Mouse (Mus musculus): ENCODE measurements at regions not wholly inside any gene's neighbourhood (a gene's known extent, or its start where the extent isn't known, plus 50 kb on each side); places are given as distances from the start of the nearest gene placed in this dataset.
"Not testable (repeated sequence)": the region's sequence is repeated elsewhere in the genome, so short reads cannot be mapped to it uniquely, and the experiment has no call there.

GRCm38 (mm10) chr6:22490762-22491161 lies 134.7 kb upstream of the Fam3c start:
- H3K9me3 ChIP-seq (ENCODE audit: control insufficient read depth, low read depth, low read length), result no peaks in the 10 kb centered on the region
- no peaks in the 10 kb centered on the region for H3K36me3 ChIP-seq (ENCODE audit: control insufficient read depth, insufficient read depth, low read length)
- no peaks in the 10 kb centered on the region for H3K4me1 ChIP-seq (ENCODE audit: control insufficient read depth, insufficient read depth, low read length)
- 63% methylated on average over 6 of the region's 6 CpGs for WGBS
- ATAC-seq (ENCODE audit: insufficient number of reproducible peaks, insufficient read depth, low FRiP score, low read depth), result no peak
- H3K27me3 ChIP-seq (ENCODE audit: control insufficient read depth, insufficient read depth, low read length), result no peaks in the 10 kb centered on the region
- H3K9ac ChIP-seq (replicated peaks; ENCODE audit: low read depth, low read length), result no peak overlapping the region
- no peak overlapping the region for H3K4me2 ChIP-seq (replicated peaks; ENCODE audit: low read depth, low read length)
- no peak overlapping the region for H3K4me3 ChIP-seq (ENCODE audit: low read depth, low read length)
- no peak overlapping the region for H3K27ac ChIP-seq (ENCODE audit: low read length)

DNA sequence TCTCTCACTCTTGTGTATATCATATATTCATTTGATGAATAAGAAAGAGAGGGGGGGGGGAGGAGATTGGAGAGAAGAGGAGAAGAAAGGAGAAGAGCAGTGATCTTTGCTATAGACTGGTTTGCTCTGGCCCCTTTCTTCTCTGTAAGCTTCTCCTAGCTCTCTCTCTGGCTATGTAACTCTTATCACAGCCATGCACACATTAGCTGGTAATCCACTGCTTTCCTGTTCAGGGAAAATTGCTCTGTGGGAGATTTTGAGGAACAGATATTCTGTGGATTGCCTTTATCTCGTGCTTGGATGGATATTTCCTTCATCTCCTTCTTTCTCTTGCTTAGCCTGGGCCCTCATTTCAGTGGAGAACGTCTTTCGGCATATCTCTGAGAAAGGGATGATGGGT lies 131.4 kb upstream of the Fam3c start:
- no peak overlapping the region for H3K27ac ChIP-seq (ENCODE audit: low read length)
- 70% methylated on average over 3 of the region's 3 CpGs for WGBS

DNA sequence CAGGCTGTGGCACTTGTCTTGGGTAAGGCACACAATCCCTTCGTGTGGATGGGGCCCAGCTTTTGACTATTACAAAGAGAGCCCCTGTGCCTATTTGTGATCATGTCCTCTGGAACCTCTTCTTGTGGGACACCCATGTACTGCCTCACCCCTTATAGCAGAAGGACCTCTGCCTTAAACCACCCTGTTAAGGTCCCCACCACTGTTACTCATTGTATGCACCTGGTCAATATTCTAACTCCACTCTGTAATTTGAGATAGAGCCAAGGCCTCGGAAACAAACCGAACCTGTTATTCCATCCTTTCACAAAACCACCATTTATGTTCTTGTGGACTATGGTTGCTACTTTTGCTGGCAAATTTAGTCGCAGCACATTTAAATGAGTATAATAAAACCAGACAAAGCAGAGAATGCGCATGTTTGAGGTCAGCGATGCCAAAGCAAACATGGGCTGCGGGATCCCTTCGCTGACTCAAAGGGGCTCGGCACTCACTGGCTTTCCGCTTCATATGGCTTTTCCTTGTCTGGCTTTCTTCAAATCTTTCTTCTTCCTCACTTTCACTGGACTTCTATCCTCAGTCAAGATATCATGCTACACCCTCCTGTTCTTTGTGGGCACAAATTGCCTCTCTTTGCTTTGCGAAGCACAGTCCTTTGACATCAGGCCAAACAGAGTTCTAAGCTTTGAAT lies 129.9 kb upstream of the Fam3c start:
- Histone ChIP-seq H3K9ac (replicated peaks; ENCODE audit: low read depth, low read length) (no peak overlapping the region), H3K27me3 (ENCODE audit: control insufficient read depth, insufficient read depth, low read length) (no peaks in the 10 kb centered on the region), H3K4me2 (replicated peaks; ENCODE audit: low read depth, low read length) (no peak overlapping the region), H3K27ac (ENCODE audit: low read length) (no peak overlapping the region), H3K4me3 (ENCODE audit: low read depth, low read length) (no peak overlapping the region), H3K9me3 (ENCODE audit: control insufficient read depth, low read depth, low read length) (no peaks in the 10 kb centered on the region), H3K4me1 (ENCODE audit: control insufficient read depth, insufficient read depth, low read length) (no peaks in the 10 kb centered on the region), H3K36me3 (ENCODE audit: control insufficient read depth, insufficient read depth, low read length) (no peaks in the 10 kb centered on the region)
- WGBS, result 66% methylated on average over 11 of the region's 11 CpGs
- ATAC-seq (ENCODE audit: insufficient number of reproducible peaks, insufficient read depth, low FRiP score, low read depth), result 0 out of 2 replicates have a peak, but pooled peaks have one; percentile 56

More for the DNA sequence above, 131.4 kb upstream of the Fam3c start:
- H3K4me1 ChIP-seq (ENCODE audit: control insufficient read depth, insufficient read depth, low read length), result no peaks in the 10 kb centered on the region
- H3K9me3 ChIP-seq (ENCODE audit: control insufficient read depth, low read depth, low read length), result no peaks in the 10 kb centered on the region
- H3K36me3 ChIP-seq (ENCODE audit: control insufficient read depth, insufficient read depth, low read length), result no peaks in the 10 kb centered on the region
- no peak overlapping the region for H3K4me2 ChIP-seq (replicated peaks; ENCODE audit: low read depth, low read length)
- no peaks in the 10 kb centered on the region for H3K27me3 ChIP-seq (ENCODE audit: control insufficient read depth, insufficient read depth, low read length)
- H3K9ac ChIP-seq (replicated peaks; ENCODE audit: low read depth, low read length), result no peak overlapping the region
- no peak overlapping the region for H3K4me3 ChIP-seq (ENCODE audit: low read depth, low read length)
- ATAC-seq (ENCODE audit: insufficient number of reproducible peaks, insufficient read depth, low FRiP score, low read depth), result no peak

GRCm38 (mm10) chr6:22482257-22482656 lies 126.2 kb upstream of the Fam3c start:
- H3K4me3 ChIP-seq (ENCODE audit: low read depth, low read length); H3K4me1 ChIP-seq (ENCODE audit: control insufficient read depth, insufficient read depth, low read length); H3K27me3 ChIP-seq (ENCODE audit: control insufficient read depth, insufficient read depth, low read length); ATAC-seq (ENCODE audit: insufficient number of reproducible peaks, insufficient read depth, low FRiP score, low read depth); H3K36me3 ChIP-seq (ENCODE audit: control insufficient read depth, insufficient read depth, low read length); H3K27ac ChIP-seq (ENCODE audit: low read length); H3K9me3 ChIP-seq (ENCODE audit: control insufficient read depth, low read depth, low read length); H3K9ac ChIP-seq (replicated peaks; ENCODE audit: low read depth, low read length); H3K4me2 ChIP-seq (replicated peaks; ENCODE audit: low read depth, low read length): not testable (repeated sequence)
- WGBS, result 86% methylated on average over 4 of the region's 4 CpGs

- H3K4me1 ChIP-seq (ENCODE audit: control insufficient read depth, insufficient read depth, low read length), result no peaks in the 10 kb centered on the region
- 77% methylated on average over 4 of the region's 4 CpGs for WGBS
- no peaks in the 10 kb centered on the region for H3K36me3 ChIP-seq (ENCODE audit: control insufficient read depth, insufficient read depth, low read length)
- H3K4me2 ChIP-seq (replicated peaks; ENCODE audit: low read depth, low read length), result no peak overlapping the region
- no peak overlapping the region for H3K4me3 ChIP-seq (ENCODE audit: low read depth, low read length)
- H3K9ac ChIP-seq (replicated peaks; ENCODE audit: low read depth, low read length), result no peak overlapping the region
- H3K9me3 ChIP-seq (ENCODE audit: control insufficient read depth, low read depth, low read length), result no peaks in the 10 kb centered on the region
- no peak for ATAC-seq (ENCODE audit: insufficient number of reproducible peaks, insufficient read depth, low FRiP score, low read depth)
- no peak overlapping the region for H3K27ac ChIP-seq (ENCODE audit: low read length)
- no peaks in the 10 kb centered on the region for H3K27me3 ChIP-seq (ENCODE audit: control insufficient read depth, insufficient read depth, low read length)
Observed at GRCm38 (mm10) chr6:22474604-22475003, 118.6 kb upstream of the Fam3c start.

GRCm38 (mm10) chr6:22474011-22474410 lies 118.0 kb upstream of the Fam3c start:
- no peak overlapping the region for H3K27ac ChIP-seq (ENCODE audit: low read length)
- WGBS, result 75% methylated on average over 2 of the region's 2 CpGs
- no peaks in the 10 kb centered on the region for H3K27me3 ChIP-seq (ENCODE audit: control insufficient read depth, insufficient read depth, low read length)
- ATAC-seq (ENCODE audit: insufficient number of reproducible peaks, insufficient read depth, low FRiP score, low read depth), result no peak
- H3K4me2 ChIP-seq (replicated peaks; ENCODE audit: low read depth, low read length), result no peak overlapping the region
- H3K9ac ChIP-seq (replicated peaks; ENCODE audit: low read depth, low read length), result no peak overlapping the region
- no peak overlapping the region for H3K4me3 ChIP-seq (ENCODE audit: low read depth, low read length)
- H3K9me3 ChIP-seq (ENCODE audit: control insufficient read depth, low read depth, low read length), result no peaks in the 10 kb centered on the region
- H3K36me3 ChIP-seq (ENCODE audit: control insufficient read depth, insufficient read depth, low read length), result no peaks in the 10 kb centered on the region
- H3K4me1 ChIP-seq (ENCODE audit: control insufficient read depth, insufficient read depth, low read length), result no peaks in the 10 kb centered on the region

GRCm38 (mm10) chr6:22472400-22472799 lies 116.4 kb upstream of the Fam3c start:
- H3K27ac ChIP-seq (ENCODE audit: low read length); H3K9ac ChIP-seq (replicated peaks; ENCODE audit: low read depth, low read length); H3K27me3 ChIP-seq (ENCODE audit: control insufficient read depth, insufficient read depth, low read length); ATAC-seq (ENCODE audit: insufficient number of reproducible peaks, insufficient read depth, low FRiP score, low read depth); H3K4me2 ChIP-seq (replicated peaks; ENCODE audit: low read depth, low read length); H3K4me3 ChIP-seq (ENCODE audit: low read depth, low read length); H3K9me3 ChIP-seq (ENCODE audit: control insufficient read depth, low read depth, low read length); H3K4me1 ChIP-seq (ENCODE audit: control insufficient read depth, insufficient read depth, low read length); H3K36me3 ChIP-seq (ENCODE audit: control insufficient read depth, insufficient read depth, low read length): not testable (repeated sequence)
- WGBS, result 87% methylated on average over 5 of the region's 5 CpGs

DNA sequence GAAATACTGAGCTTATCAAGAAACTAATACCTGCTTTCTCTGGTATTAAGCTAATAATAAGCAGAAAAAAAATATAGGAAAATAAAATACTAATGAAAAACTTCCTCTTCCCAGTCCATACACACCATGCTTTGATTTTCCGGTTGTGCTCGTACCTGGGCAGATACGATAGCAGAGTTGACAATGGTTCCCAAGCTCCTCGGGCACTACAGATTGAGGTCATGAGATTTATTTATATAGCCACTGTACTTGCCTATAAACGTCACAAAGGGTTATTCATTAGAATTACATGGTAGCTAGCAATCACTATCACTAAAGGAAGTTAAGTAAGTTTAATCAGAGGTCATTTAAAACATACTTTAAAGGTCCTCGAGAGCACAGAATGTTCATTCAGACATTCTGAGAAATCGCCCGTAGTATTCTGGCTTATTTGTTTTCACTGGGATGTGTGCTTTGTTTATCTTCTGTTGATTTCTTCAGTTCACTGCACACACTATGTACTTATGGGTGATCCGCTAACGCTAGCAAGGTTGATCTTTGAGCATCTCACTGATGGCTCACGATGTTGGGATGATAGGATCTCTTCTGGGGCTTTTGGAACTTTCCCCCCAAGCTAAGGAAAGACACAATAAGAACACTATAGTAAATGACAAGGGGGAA lies 111.4 kb upstream of the Fam3c start:
- no peaks in the 10 kb centered on the region for H3K9me3 ChIP-seq (ENCODE audit: control insufficient read depth, low read depth, low read length)
- H3K27me3 ChIP-seq (ENCODE audit: control insufficient read depth, insufficient read depth, low read length), result no peaks in the 10 kb centered on the region
- peak; percentile 80 for ATAC-seq (ENCODE audit: insufficient number of reproducible peaks, insufficient read depth, low FRiP score, low read depth)
- no peak overlapping the region for H3K4me2 ChIP-seq (replicated peaks; ENCODE audit: low read depth, low read length)
- H3K36me3 ChIP-seq (ENCODE audit: control insufficient read depth, insufficient read depth, low read length), result no peaks in the 10 kb centered on the region
- no peak overlapping the region for H3K4me3 ChIP-seq (ENCODE audit: low read depth, low read length)
- no peak overlapping the region for H3K27ac ChIP-seq (ENCODE audit: low read length)
- no peaks in the 10 kb centered on the region for H3K4me1 ChIP-seq (ENCODE audit: control insufficient read depth, insufficient read depth, low read length)
- H3K9ac ChIP-seq (replicated peaks; ENCODE audit: low read depth, low read length), result no peak overlapping the region
- WGBS, result 66% methylated on average over 11 of the region's 11 CpGs

GRCm38 (mm10) chr6:22465926-22466325 lies 109.9 kb upstream of the Fam3c start:
- no peak overlapping the region for H3K4me2 ChIP-seq (replicated peaks; ENCODE audit: low read depth, low read length)
- H3K4me3 ChIP-seq (ENCODE audit: low read depth, low read length), result no peak overlapping the region
- H3K27ac ChIP-seq (ENCODE audit: low read length), result no peak overlapping the region
- H3K9me3 ChIP-seq (ENCODE audit: control insufficient read depth, low read depth, low read length), result no peaks in the 10 kb centered on the region
- no peak overlapping the region for H3K9ac ChIP-seq (replicated peaks; ENCODE audit: low read depth, low read length)
- ATAC-seq (ENCODE audit: insufficient number of reproducible peaks, insufficient read depth, low FRiP score, low read depth), result no peak
- no peaks in the 10 kb centered on the region for H3K27me3 ChIP-seq (ENCODE audit: control insufficient read depth, insufficient read depth, low read length)
- H3K4me1 ChIP-seq (ENCODE audit: control insufficient read depth, insufficient read depth, low read length), result no peaks in the 10 kb centered on the region
- H3K36me3 ChIP-seq (ENCODE audit: control insufficient read depth, insufficient read depth, low read length), result no peaks in the 10 kb centered on the region
- WGBS, result 91% methylated on average over 1 of the region's 1 CpGs

Measured in stomach, embryonic 14.5 days (tissue).